Mouse (Mus musculus) right cerebral cortex, postnatal 36 days (tissue): ENCODE results near the gene Cdk5rap3.
A peak's percentile ranks its signal among the peaks of the same experiment; 100 is the strongest.

Source experiments
- DNase-seq, 2 experiments: peaks; one replicate each; pipeline ENCODE4 v3.0.0; 2022; ENCODE audit warnings: low spot score in 2 of 2, mixed read lengths in 1 of 2

Gene Cdk5rap3

DNA sequence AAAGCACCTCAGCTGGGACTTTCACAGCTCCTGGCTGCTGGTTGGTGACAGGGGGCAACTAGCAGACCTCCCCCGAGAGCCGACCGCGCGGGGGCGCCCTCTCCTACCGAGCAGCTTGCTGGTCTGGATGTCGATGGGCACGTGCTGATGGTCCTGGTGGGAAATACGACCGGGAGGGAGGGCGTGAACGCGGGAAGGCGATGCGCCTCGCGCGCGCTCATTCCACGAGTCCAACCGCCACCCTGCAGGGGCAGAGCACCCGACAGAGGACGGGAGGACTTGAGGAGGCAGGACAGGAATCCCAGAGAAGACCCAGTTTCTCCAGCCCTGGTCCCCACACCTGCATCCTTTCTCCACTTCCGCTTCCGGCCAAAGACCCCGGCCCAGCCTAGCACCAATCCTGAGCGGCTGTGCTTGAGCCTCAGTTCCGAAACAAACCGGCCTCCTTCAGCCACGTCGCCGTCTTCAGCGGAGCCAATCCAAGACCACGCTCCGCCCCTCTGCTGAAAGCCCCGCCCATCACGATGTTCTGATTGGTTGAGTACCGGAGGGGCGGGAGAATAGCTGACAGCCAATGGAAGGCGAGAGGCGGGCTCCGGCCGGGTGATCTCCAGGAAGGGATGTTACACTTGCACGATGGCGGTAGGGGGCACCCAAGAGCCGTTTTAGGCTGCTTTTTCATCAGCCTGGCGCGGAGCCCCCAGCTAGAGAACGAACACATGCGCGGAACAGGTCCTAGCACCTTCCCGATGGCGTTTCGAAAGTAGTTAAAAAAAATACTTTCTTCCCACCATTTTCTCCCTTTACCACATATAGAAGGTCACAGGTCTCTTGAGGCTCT, at the start of gene Cdk5rap3:
TSS of gene Cdk5rap3 (minus strand) at position 453 of the 841 bp plus-strand sequence.
- DNase-seq, result peak; percentile 98

- DNase-seq, result peak; percentile 78 to 81
Observed at GRCm38 (mm10) chr11:96963580-96963979, 47.3 kb upstream of the Cdk5rap3 start.

DNA sequence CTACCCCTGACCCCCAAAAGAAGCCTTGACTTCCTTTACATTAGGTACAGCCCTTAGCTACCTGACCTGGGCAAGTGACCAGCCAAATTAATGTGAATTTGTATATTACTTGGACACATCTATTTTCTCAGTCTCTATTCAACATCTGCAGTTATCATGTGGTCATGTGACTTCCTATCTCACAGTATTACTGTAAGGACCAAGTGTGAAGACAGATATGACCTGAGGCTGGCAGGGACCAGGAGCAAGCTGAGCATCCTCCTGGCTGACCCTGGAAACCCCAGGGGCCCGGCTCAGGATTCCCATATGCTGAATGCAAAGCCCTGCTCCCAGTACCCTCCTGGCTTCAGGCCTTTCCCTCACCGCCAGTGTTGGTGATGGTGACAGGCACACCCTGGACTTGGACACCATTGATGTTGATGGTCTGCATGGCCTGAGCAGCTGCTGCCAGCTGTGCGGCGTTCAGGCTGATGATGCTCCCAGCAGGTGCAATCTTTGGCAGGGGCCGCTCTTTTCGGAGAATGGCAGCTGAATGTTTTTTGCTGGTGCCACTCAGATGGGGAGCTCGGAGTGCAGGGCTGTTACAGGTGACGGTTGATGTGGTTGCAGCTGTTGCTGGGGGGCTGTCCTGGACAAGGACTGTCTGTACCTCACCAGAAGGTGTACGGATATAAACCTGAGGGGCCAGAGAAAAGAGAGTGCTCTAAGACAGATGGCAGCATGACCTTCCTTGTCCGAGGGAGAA, 40.9 kb upstream of the Cdk5rap3 start:
- DNase-seq, result no peak

DNA sequence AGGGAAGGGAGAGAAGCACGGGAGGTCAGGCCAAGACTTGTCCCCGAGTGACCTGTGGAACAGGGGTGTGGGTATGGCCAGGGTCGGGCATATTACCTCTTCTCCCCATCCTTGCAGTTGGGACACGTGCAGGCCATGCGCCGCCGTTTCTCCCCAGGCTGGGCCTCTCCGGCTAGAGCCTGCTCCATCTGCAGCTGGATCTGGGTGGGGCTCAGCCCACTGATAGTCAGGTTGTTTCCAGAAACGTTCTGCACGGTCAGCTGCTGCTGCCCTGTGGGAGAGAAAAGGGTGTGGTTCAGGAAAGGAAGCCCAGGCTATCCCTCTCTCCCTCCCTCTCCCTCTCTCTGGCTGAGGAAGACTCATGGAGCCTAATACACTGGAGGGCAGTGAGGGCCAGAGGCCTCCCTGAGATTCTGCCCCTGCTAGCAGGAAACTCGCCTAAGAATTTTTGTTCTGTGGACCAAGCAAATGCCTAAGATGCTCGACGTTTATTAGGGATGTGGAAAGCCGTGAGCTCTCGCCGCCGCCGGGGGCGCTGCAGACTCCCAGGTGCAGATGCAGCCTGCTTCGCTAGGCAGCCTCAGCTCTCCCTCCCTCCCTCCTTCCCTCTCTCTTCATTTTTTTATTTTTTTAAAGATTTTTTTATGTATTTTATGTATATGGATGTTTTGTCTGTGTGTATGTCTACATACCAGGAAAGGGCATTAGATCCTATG, 39.9 kb upstream of the Cdk5rap3 start:
- no peak for DNase-seq

- no peak for DNase-seq
Observed at GRCm38 (mm10) chr11:96955094-96955493, 38.8 kb upstream of the Cdk5rap3 start.

GRCm38 (mm10) chr11:96952896-96953295, 36.6 kb upstream of the Cdk5rap3 start:
- DNase-seq, result no peak

DNA sequence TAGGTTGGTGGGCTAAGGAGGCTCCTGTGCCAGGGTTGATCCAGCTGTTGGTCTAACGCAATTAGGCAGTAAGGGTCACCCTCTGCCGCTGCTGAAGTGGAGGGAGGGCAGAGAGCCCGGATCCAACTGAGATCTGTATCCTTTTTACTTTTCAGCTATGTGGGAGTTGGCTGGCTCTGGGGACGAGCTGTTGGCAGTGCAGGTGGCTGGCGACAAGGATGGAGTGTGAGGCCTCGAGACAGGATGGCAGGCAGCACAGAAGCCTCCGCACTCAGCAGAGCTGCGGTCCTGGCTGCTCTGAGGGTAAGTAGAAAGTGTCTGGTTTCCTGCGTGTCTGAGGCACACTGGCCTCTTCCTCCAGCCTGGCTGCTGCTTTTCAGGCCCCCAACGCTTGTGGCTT, 36.1 kb upstream of the Cdk5rap3 start:
- no peak for DNase-seq

DNA sequence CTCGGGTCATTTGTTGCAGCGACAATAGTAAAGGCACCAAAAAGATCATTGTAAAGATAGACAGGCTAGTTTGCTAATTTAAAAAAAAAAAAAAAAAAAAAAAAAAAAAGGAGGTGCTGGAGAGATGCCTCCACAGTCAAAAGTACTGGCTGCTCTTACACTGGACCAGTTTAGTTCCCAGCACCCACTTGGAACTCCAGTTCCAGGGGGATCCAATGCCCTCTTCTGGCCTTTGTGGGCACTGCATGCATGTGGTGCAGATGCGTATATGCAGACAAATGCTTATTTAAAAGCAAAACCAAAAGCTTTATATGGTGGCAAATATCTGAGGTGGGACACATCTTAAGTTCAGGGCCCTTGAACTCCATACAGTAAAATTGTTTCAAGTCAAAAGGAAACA, 34.5 kb upstream of the Cdk5rap3 start:
- DNase-seq, result no peak

DNA sequence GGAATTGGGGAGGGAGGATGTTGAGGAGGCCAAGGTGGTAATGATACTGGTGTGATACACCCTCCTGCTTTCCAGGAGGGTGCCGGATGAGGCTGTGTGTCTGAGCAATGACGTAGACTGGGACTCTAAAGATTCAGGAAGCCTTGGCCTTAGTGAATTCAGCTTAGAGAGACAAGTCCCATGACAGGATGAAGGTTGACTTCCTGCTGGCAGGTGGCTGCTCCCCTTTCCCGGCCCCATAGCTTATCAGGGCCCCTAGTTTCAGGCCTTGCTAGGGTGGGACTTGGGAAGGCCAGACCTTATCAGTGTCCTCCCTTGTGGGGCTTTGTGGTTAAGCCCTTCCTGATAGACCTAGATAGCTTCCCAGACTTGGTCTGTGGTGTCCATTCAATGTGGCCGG, 31.6 kb upstream of the Cdk5rap3 start:
- no peak for DNase-seq

DNA sequence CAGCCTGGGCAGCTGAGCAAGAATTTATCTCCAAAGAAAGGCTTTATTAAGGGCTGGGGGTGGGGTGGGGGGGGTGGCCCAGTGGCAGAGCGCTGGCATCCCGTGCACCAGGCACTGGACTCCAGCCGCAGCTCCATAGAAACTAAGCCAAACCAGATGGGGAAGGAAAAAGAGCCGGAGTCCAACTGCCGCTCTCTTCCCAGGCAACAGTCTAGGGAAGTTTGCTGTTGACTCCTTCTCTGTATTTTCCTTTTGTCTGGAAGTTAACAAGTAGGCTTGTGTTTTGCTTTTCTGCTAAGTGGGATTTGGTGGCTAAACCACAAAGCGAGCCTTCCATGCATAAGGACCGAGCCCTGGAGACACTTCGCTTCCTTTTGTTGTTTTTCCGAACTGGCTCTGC, 30.2 kb upstream of the Cdk5rap3 start:
- DNase-seq, result no peak

- DNase-seq, result no peak
Observed at GRCm38 (mm10) chr11:96944844-96945580, 28.7 kb upstream of the Cdk5rap3 start.

DNA sequence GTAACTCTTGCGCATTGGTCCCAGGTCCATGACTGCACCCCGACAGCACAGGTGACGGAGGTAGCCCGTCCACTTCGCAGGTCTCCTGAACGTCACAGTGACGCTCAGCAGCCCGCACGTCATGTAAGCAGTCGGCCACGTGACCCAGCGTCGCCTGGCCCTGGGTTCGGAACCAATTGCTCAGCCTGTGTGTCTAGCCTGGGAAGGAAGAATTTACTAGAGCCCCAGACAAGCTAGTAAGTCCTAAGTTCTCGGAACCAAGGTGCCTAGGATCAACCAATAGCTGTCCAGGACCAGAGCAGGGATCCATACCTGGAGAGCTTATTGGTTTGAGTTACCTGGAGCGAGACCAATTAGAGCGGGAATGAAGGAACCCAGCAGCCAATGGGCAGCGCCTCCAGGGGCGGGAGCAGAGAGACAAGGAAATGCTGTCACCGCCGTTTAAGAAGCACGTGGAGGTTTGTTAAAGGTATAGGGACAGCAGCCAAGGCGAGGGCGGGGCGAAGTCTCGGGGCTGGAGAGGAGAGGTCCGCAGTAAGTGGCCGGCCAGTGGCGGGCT, 27.5 kb upstream of the Cdk5rap3 start, which contains the start of gene Pnpo:
TSS of gene Pnpo (minus strand) at position 241 of the 559 bp plus-strand sequence.
- DNase-seq, result peak; percentile 94 to 96

DNA sequence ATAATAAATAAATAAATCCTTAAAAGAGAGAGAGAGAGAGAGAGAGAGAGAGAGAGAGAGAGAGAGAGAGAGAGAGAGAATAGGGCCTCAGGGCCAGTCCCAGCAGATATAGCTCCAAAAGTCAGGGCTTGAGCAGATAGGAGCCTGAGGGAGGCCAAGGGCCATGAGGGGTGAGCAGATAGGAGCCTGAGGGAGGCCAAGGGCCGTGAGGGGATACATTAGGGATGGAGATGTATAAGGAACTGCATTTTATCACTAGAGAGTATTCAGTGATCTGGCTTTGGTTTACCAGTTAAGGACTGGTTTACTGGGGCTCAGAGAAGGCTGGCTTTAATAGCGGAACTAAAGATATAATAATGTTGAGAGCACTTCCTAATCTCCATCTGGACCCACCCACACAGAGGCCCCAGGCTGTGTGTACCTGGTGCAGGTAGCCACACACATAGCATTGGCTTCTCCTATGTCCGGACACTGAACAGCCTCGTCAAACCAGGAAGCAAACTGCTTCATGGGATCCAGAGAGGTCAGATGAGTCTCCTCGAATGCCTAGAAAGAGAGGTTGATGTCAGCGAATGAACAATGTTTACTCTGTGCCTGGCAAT, 25.8 kb upstream of the Cdk5rap3 start:
- DNase-seq, result no peak

GRCm38 (mm10) chr11:96940578-96941465, 24.5 kb upstream of the Cdk5rap3 start:
- no peak for DNase-seq

DNA sequence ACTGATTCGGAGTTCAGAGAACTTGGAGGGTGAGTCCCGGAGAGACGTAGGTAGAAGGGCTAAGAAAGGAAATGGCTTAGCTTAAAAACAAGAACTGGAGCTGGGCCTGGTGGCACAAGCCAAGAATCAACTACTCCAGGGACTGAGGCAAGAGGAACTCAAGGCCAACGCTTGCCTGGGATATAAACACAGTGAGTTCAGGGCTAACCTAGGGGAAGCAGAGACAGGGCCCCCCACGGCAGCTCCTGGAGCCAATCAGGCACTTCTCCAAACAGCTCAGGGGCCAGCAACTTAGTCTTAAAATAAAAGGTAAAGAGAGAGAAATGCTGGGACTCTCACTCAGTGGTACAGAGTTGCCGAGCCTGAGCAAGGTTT, 22.1 kb upstream of the Cdk5rap3 start:
- DNase-seq, result no peak

DNA sequence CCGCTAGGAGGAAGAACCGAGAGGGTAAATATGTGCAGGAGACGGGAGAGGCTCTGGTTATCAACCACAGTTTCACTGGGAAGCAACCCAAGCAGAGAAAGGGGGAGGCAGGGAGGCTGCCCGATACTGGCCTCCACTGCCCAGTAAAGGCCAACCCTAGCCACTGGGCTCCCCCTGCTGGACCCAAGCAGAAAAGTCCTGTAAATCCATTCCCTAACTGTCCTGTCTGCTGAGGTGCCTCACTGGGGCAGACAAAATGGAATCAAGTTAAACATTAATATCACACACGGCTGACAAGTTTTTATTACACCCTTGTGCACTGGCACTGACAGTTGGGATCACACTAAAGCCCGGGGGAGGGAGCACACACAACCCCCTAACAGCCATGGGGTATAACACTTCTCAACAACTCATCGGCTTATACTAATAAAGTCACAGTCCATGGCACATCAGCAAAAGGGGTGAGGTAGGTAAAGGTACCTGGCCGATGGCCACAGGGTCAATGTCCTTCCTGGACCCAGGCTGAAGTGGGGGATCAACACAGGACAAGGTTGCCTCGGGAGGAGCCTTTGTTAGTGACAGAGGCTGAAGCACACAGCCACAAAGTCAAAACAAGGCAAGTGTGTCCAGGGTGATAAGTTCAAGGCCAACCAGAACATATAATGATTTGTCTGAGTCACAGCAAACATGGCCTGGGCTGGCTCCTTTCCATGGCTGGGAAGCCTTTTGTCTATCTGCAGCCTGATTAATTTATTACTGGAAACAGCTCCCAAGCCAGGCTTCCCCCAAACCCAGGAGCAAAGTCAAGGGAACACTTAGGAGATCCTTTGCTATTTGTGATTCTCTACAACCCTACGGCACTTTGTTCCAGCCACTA, 21.5 kb upstream of the Cdk5rap3 start:
- no peak for DNase-seq

DNA sequence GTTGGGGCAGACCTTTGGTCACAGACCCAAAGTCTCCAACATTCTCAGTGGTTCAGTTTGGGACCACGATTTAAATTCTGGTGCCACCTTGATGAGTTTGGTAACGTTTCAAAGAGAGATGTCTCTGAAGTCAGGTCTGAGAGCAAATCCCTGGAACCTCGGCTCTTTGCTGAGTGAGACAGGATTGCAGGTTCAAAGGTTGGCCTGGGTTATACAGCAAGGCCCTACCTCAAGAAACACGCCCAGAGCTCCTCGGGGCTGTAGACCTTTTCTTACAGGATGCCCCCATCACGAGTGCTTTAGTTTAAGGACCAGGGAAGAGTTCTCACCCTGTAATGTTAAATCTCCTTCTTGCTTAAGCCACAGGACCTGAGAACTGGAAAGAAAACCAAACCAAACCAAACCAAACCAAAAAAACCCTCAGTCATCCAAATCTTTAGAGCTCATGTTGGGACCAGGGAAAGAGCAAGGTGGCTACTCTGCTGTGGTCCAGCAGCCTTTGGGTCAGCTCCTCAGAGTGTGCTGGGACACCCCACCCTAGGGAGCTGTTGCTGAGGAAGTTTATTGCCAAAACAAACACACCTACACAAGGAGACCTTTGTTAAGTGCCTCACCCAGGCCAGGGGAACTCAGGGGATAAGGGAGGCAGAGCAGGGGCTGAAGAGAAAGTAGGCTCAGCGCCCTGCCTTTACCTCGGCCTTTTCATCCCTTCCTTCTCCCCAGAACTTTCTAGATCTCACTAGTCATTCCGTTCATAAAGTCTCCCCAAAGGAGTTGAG, 19.8 kb upstream of the Cdk5rap3 start:
- DNase-seq, result no peak

DNA sequence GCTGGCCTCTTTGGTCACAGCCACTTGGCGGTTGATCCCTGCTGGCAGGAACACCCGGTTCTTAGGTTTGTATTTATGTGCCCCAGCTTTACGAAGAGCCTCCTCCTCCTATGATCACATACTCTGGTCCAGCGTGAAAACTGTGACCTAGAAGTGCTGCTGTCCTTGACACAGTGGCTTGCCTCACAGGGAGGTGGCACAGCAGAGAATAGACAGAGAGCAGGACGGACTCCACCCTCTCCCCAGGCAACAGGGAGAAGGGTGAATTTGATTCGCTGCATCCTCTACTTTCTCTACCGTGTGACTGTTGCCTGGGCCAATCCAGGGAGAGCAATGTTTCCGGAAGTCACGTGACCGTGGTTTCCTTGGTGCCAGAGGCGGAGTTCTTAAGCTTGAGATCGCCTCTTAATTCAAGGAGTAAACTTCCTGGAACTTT, 18.6 kb upstream of the Cdk5rap3 start:
- DNase-seq, result no peak
